Mouse (Mus musculus) stomach, postnatal 0 days (tissue): ENCODE measurements around the gene Fosb.

Source experiments
- CTCF ChIP-seq: IDR thresholded peaks from 2 replicates; pipeline ENCODE4 v1.5.1; 2016; ENCODE audit warnings: antibody characterized with exemption, low read depth, mild to moderate bottlenecking, moderate library complexity
- EP300 ChIP-seq: optimal IDR thresholded peaks from 2 replicates; pipeline ENCODE3; 2016; ENCODE audit warnings: antibody characterized with exemption

GRCm38 (mm10) chr7:19357381-19358375 lies 47.8 kb upstream of the Fosb start:
- no peak for TF ChIP-seq EP300
- TF ChIP-seq CTCF = no peak
